Mouse (Mus musculus) granulocyte monocyte progenitor cell, adult 5-6 weeks (primary cell): ENCODE data around the gene Rab36. TPM values are rescaled to one million over a fixed set of nuclear protein-coding genes. Genes with fewer than 3 reads are reported as not detected.

Experiments used
- ATAC-seq: replicated peaks from 2 replicates; pipeline ENCODE4 v1.8.0; 2016; ENCODE audit warnings: mild to moderate bottlenecking, moderate TSS enrichment, inconsistent platforms; ENCODE audit not compliant: poor library complexity, severe bottlenecking
- total RNA-seq, 2 experiments: library from RNA; stranded (forward) in 1 of 2; stranded (reverse) in 1 of 2; fragments of 200-712, 200-1000 nt in 1 of 2; fragments of >200 nt in 1 of 2; fragmentation: Nextera tagmentation in 1 of 2; gene quantifications; 2 replicates each; pipeline ENCODE4 v1.2.3; 2014 to 2017

The Rab36 gene
- total RNA-seq (2014; fragmentation: Nextera tagmentation) (1.6 and 2.1 TPM in 2 replicates), total RNA-seq (2017) (0.99 TPM in 1 of 2 replicates, not detected in the other)

- peak; percentile 89 for ATAC-seq
Observed at GRCm38 (mm10) chr10:75036883-75037379, at the start of gene Rab36. Gene Rab36 (plus strand): TSS chr10:75037058.

GRCm38 (mm10) chr10:74987698-74988470 lies 49.0 kb upstream of the Rab36 start:
- ATAC-seq: peak; percentile 57

GRCm38 (mm10) chr10:74989814-74990213 lies 47.0 kb upstream of the Rab36 start:
- ATAC-seq: no peak

DNA sequence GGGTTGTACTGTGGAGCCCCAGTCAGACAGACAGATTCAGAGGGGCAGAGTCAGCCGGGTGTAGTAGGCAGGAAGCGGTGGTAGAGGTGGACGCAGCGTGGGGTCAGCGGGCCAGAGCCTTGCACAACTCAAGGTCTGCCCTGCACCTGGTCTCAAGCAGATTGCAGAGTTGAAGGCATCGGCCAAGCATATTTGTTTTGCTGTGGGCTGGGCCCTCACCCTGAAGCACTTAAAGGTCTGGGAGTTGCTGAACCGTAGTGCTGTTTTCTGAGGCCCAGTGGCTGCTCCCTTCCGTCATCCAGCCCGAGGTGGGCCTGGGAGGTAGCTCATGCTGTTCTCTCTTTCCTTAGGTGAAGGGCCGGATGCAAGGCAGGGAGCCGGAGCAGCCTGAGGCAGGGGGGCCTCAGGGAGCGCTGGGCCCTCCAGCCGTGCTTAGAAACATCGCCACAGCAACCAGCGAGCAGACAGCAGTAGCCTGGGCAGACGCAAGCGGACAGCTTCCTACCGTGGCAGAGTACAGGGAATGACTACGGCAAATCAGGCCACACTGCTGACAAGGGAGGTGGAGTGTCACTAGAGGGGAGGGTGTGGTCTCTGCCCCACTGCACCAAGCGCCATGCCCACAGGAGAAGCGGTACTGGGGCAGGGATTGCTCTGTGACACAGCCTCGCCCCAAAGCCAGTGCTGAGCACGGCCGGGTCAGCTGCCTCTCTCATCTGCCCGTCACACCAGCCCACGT lies 46.1 kb upstream of the Rab36 start:
- no peak for ATAC-seq

GRCm38 (mm10) chr10:74994863-74995262 lies 42.0 kb upstream of the Rab36 start:
- ATAC-seq: no peak

DNA sequence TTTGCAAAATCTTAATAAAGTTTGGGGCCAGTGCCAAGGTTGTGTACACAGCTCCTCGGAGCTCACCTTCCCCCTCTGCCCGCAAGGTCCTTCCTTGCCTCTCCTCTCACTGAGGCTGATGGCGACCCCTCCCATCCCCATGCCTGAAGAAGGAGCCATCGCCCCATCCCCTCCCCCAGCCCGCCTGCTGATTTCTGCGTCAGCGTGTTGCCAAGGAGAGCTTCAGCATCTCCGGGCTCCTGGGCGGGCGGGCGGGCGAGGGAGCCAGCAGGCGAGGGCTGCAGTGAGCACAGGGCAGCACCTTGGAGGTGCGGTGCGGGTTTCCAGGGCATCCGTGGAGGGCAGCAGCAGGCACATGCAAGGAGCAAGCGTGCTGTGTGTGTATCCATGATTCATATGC lies 41.5 kb upstream of the Rab36 start:
- ATAC-seq: no peak

GRCm38 (mm10) chr10:75001391-75001790 lies 35.5 kb upstream of the Rab36 start:
- ATAC-seq: no peak

GRCm38 (mm10) chr10:75004067-75004466 lies 32.8 kb upstream of the Rab36 start:
- ATAC-seq: no peak

DNA sequence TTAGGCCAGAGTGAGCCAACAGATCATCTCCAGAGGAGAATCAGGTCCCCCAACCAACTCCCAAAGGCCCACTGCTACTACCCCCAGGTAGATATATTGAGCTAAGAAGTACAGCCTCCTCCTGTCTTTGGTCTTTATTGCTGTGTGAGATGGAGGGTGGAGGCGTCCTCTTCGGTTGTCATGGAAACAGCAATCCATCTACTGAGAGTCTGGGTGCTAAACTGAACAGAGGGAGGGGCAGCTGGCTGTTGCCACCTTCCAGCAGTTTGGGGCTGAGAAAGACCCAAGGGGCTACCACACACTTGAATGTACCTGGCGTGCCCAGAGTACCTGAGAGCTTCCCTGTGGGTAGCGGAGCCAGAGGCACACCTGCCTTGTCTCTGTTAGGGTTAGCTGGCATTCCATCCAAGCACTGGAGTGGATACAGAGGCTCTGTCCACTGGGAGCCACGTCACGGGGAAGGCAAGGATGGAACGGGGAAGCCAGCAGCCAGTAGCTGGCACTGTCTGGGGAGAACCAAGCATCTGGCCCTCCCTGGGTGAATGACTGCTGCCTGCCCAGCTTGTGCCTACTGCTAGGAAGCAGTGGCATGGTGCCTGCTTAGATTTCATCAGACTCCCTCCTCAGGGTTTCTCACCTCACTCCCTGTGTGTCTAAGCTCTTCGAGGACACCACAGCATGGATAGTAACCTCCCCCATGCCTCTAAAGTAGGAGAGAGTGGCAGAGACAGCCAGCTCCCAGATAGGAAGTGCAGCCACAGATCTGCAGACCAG lies 29.8 kb upstream of the Rab36 start:
- no peak for ATAC-seq

DNA sequence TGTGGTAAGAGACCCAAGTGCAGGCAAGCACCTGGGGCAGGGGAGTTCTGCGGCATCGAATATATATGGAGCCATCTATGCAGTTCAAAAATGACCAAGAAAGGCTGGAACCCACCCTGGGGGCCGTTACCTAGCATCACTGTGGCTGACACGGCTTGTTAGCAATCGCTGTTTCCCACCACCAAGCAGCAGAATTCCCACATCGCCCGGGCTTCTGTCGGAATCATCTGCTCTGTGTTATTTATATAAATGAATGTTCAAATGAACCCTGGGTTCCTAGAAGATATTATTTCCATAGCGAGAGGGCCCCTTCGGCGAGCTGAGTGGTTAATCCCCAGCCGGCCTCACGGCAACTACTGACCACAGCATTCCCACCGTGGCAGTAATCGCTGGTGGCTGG lies 26.2 kb upstream of the Rab36 start:
- no peak for ATAC-seq

- no peak for ATAC-seq
Observed at GRCm38 (mm10) chr10:75015465-75015864, 21.4 kb upstream of the Rab36 start.

GRCm38 (mm10) chr10:75016481-75016880 lies 20.4 kb upstream of the Rab36 start:
- ATAC-seq: no peak

GRCm38 (mm10) chr10:75020271-75020670 lies 16.6 kb upstream of the Rab36 start:
- no peak for ATAC-seq

GRCm38 (mm10) chr10:75021138-75021537 lies 15.7 kb upstream of the Rab36 start:
- ATAC-seq: peak; percentile 94

DNA sequence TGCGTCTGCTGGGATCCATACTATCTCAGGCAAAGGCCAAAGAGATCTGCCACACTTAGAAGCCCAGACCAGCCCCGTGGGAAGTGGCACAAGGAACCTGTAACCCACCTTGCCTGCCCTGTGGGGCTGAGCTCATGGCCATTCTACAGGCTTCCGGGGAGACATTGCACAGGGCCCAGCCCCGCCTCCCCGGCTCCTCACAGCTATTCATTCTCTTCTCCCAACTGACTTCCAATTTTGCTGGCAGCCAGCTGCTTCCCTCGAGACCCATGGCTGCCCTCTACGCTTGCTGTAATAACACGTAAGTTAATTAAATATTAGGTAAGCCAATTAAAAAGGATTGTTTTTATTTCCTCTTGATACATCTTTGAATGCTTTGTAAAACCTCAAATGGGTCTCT lies 10.4 kb upstream of the Rab36 start:
- no peak for ATAC-seq

GRCm38 (mm10) chr10:75028743-75029142 lies 8.1 kb upstream of the Rab36 start:
- no peak for ATAC-seq

GRCm38 (mm10) chr10:75029677-75030076 lies 7.2 kb upstream of the Rab36 start:
- no peak for ATAC-seq

DNA sequence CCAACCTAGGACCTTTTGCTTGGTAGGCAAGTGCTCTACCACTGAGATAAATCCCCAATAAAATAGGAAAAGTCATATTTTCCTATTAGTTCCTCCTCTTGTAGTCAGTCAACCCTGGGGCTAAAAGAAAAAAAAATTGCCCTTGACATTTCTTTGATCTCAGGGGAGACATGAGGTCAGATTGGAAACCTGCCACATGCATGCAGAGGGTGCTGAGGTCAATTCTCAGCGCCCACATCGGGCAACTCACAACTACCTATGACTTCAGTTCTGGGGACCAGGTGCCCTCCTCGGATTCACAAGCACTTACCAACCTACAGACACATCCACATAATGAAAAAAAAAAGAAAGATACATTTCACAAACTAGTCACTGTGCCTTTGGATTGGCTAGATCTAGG lies 6.6 kb upstream of the Rab36 start:
- ATAC-seq: no peak

- ATAC-seq: no peak
Observed at GRCm38 (mm10) chr10:75031345-75032114, 5.3 kb upstream of the Rab36 start.

GRCm38 (mm10) chr10:75032395-75032794 lies 4.5 kb upstream of the Rab36 start, which contains the start of gene Rsph14:
Gene Rsph14 (minus strand): TSS chr10:75032586.
- no peak for ATAC-seq
